In genomic region chr8:122181991-122182390, GRCm38 (mm10) we compare ENCODE assay signal across 11 mouse cellular contexts.
DNase-seq lines count a peak whose midpoint lies in the region; ATAC-seq and TF ChIP-seq lines count a peak whose summit lies in the region.
"Had no signal": no experiment of that assay in that cellular context is flagged by ENCODE, and none has a peak within 500 bp of the region (broad histone marks: within the 10 kb centered on the region; RNA-seq: fewer than 3 reads in every experiment).

No protein-coding gene starts in this region.

- peaks cover 98% of the 10 kb centered on the region for H3K27me3 ChIP-seq in CH12.LX (replicated peaks)
- H3K27me3 ChIP-seq in limb, embryonic 15.5 days, result peaks cover 8% of the 10 kb centered on the region; the same call in 1 of the 2 replicates
- H3K27me3 ChIP-seq in forebrain, embryonic 12.5 days, result no peaks in the 10 kb centered on the region
- H3K27me3 ChIP-seq in lung, postnatal 0 days (replicated peaks; ENCODE audit: insufficient read depth, low read length), result 0 out of 2 replicates have a peak, but pooled peaks cover 5% of the 10 kb centered on the region
- H3K27me3 ChIP-seq: forebrain, embryonic 13.5 days had no signal

- peak overlapping the region; percentile 9 for H3K4me2 ChIP-seq in CH12.LX (ENCODE audit: insufficient read depth, low read depth, poor library complexity, severe bottlenecking)
- no peak overlapping the region for H3K4me2 ChIP-seq in limb, embryonic 15.5 days
- H3K4me2 ChIP-seq in forebrain, embryonic 12.5 days, result no peak overlapping the region
- no peak overlapping the region for H3K4me2 ChIP-seq in lung, postnatal 0 days (replicated peaks; ENCODE audit: low read depth, low read length)
- H3K4me2 ChIP-seq: forebrain, embryonic 13.5 days had no signal

- dilution Hi-C loops in CH12.LX (cut with MboI; ENCODE audit: extremely low pct_ligation_motif_present, extremely low pct_unique_long_range_greater_than_20kb, low sequenced_read_pairs), result no loop called here

- TF ChIP-seq CTCF in CH12.LX (conservative IDR thresholded peaks at IDR 0.05 in 1 of 2, IDR thresholded peaks at IDR 0.05 in 1 of 2; ENCODE audit: low read depth in 2 of 2, low read length in 2 of 2), result no peak
- no peak for TF ChIP-seq CTCF in lung, postnatal 0 days (IDR thresholded peaks at IDR 0.05)

- intact Hi-C loops in gastrocnemius, postnatal 14 days (cut with DNase I; ENCODE audit: low total_unique reads), result no loop called here

- H3K4me3 ChIP-seq in CH12.LX (replicated peaks in 1 of 3; ENCODE audit: low read depth in 2 of 3, low read length in 2 of 3, poor library complexity in 1 of 3), result no peak overlapping the region
- H3K4me3 ChIP-seq in limb, embryonic 15.5 days, result no peak overlapping the region
- H3K4me3 ChIP-seq in forebrain, embryonic 12.5 days (replicated peaks), result no peak overlapping the region
- no peak overlapping the region for H3K4me3 ChIP-seq in lung, postnatal 0 days (ENCODE audit: low read depth, low read length)
- H3K4me3 ChIP-seq: forebrain, embryonic 13.5 days had no signal

- 32% methylated on average over 9 of the region's 9 CpGs for WGBS in limb, embryonic 15.5 days
- 85% methylated on average over 9 of the region's 9 CpGs for WGBS in forebrain, embryonic 12.5 days
- 33% methylated on average over 9 of the region's 9 CpGs for WGBS in lung, postnatal 0 days

- TF ChIP-seq POLR2A in CH12.LX (IDR thresholded peaks at IDR 0.05; ENCODE audit: low read depth, low read length), result no peak

- H3K36me3 ChIP-seq in CH12.LX (replicated peaks in 1 of 2; ENCODE audit: control insufficient read depth in 1 of 2, insufficient read depth in 1 of 2, low read length in 1 of 2), result no peaks in the 10 kb centered on the region
- no peaks in the 10 kb centered on the region for H3K36me3 ChIP-seq in limb, embryonic 15.5 days
- no peaks in the 10 kb centered on the region for H3K36me3 ChIP-seq in forebrain, embryonic 12.5 days (replicated peaks)
- no peaks in the 10 kb centered on the region for H3K36me3 ChIP-seq in lung, postnatal 0 days (ENCODE audit: insufficient read depth, low read length)

- in situ Hi-C loops in CH12.LX (cut with MboI; ENCODE audit: low pct_ligation_motif_present, low pct_unique_long_range_greater_than_20kb, low sequenced_read_pairs), result no loop called here

- TF ChIP-seq EP300 in CH12.LX (IDR thresholded peaks at IDR 0.05; ENCODE audit: low read length), result no peak
- no peak for TF ChIP-seq EP300 in lung, postnatal 0 days (IDR thresholded peaks at IDR 0.05)

- H3K4me1 ChIP-seq in CH12.LX (ENCODE audit: control insufficient read depth in 1 of 2, insufficient read depth in 2 of 2), result peaks cover 0 to 14% of the 10 kb centered on the region in 2 experiments; a peak in 2 of 4 replicates
- H3K4me1 ChIP-seq in limb, embryonic 15.5 days, result peaks cover 35% of the 10 kb centered on the region
- H3K4me1 ChIP-seq in forebrain, embryonic 12.5 days, result no peaks in the 10 kb centered on the region
- no peaks in the 10 kb centered on the region for H3K4me1 ChIP-seq in lung, postnatal 0 days (ENCODE audit: insufficient read depth, low read depth, low read length)
- H3K4me1 ChIP-seq: forebrain, embryonic 13.5 days had no signal

- no peak for ATAC-seq in limb, embryonic 15.5 days (ENCODE audit: insufficient number of reproducible peaks, low FRiP score, low TSS enrichment, low read depth)
- ATAC-seq in forebrain, embryonic 12.5 days (ENCODE audit: low FRiP score), result no peak
- no peak; the same call in 1 of the 2 replicates for ATAC-seq in lung, postnatal 0 days
- ATAC-seq: forebrain, embryonic 13.5 days had no signal

- no peaks in the 10 kb centered on the region for H3K9me3 ChIP-seq in CH12.LX (replicated peaks; ENCODE audit: low read length)
- H3K9me3 ChIP-seq in limb, embryonic 15.5 days, result no peaks in the 10 kb centered on the region
- no peaks in the 10 kb centered on the region for H3K9me3 ChIP-seq in forebrain, embryonic 12.5 days
- no peaks in the 10 kb centered on the region for H3K9me3 ChIP-seq in lung, postnatal 0 days (ENCODE audit: low read length)
- H3K9me3 ChIP-seq: forebrain, embryonic 13.5 days had no signal

- H3K27ac ChIP-seq in CH12.LX (ENCODE audit: insufficient read depth, low read depth), result no peak overlapping the region
- H3K27ac ChIP-seq in limb, embryonic 15.5 days, result peak overlapping the region; percentile 28; the same call in 1 of the 2 replicates
- H3K27ac ChIP-seq in forebrain, embryonic 12.5 days, result no peak overlapping the region
- no peak overlapping the region for H3K27ac ChIP-seq in lung, postnatal 0 days (ENCODE audit: low read length)
- H3K27ac ChIP-seq: forebrain, embryonic 13.5 days had no signal

- H3K79me2 ChIP-seq in CH12.LX (replicated peaks; ENCODE audit: control insufficient read depth, extremely low read depth, insufficient read depth, poor library complexity, severe bottlenecking), result no peaks in the 10 kb centered on the region

- DNase-seq in gastrocnemius, postnatal 14 days, result peak; percentile 37
- no peak for DNase-seq in gastrocnemius, adult 18-20 months (ENCODE audit: low spot score)
- DNase-seq in CH12.LX (ENCODE audit: extremely low read depth), result no peak
- DNase-seq in heart, adult 8-10 months (ENCODE audit: low spot score), result peak; percentile 40
- DNase-seq in thymus, postnatal 36 days, result no peak
- DNase-seq in lung, postnatal 0 days (ENCODE audit: low spot score), result no peak
- DNase-seq: kidney, adult 8-10 months; thymus, adult 18-20 months had no signal

- H3K9ac ChIP-seq in CH12.LX (ENCODE audit: insufficient read depth, low read depth), result no peak overlapping the region
- H3K9ac ChIP-seq in limb, embryonic 15.5 days, result no peak overlapping the region
- H3K9ac ChIP-seq in forebrain, embryonic 12.5 days, result no peak overlapping the region
- no peak overlapping the region for H3K9ac ChIP-seq in lung, postnatal 0 days (replicated peaks; ENCODE audit: low read depth)
- H3K9ac ChIP-seq: forebrain, embryonic 13.5 days had no signal

- TF ChIP-seq RAD21 in CH12.LX (IDR thresholded peaks at IDR 0.05; ENCODE audit: low read depth, low read length), result no peak

TF ChIP-seq in CH12.LX, 34 proteins besides CTCF, POLR2A, EP300 and RAD21:
- no peak for TF ChIP-seq MEF2A (IDR thresholded peaks at IDR 0.05; ENCODE audit: borderline replicate concordance, low read depth, low read length)
- no peak for TF ChIP-seq ZNF384 (IDR thresholded peaks at IDR 0.05; ENCODE audit: low read depth, low read length)
- no peak for TF ChIP-seq MAZ (IDR thresholded peaks at IDR 0.05; ENCODE audit: low read depth, low read length)
- no peak for TF ChIP-seq TBP (conservative IDR thresholded peaks at IDR 0.05; ENCODE audit: low read depth, low read length)
- TF ChIP-seq UBTF (IDR thresholded peaks at IDR 0.05; ENCODE audit: low read depth, low read length), result no peak
- TF ChIP-seq SMC3 (IDR thresholded peaks at IDR 0.05; ENCODE audit: low read depth, low read length), result peak; percentile 7; the same call in 1 of the 2 replicates
- no peak for TF ChIP-seq MAFK (IDR thresholded peaks at IDR 0.05; ENCODE audit: insufficient replicate concordance, low read length)
- no peak for TF ChIP-seq ETS1 (conservative IDR thresholded peaks at IDR 0.05; ENCODE audit: low read depth, low read length)

Comparison
In these comparisons a context has a peak if more than half of its experiments do, and no peak if none do; other contexts are left out.
1. DNase-seq: peak in gastrocnemius, postnatal 14 days (single experiment) and heart, adult 8-10 months (single experiment); none in gastrocnemius, adult 18-20 months (single experiment), CH12.LX (single experiment), thymus, postnatal 36 days (0 of 2) and lung, postnatal 0 days (single experiment).